Mouse (Mus musculus) thymus, postnatal 10 days (tissue): ENCODE measurements around the gene Kif19a.

ENCODE experiments used
- DNase-seq, 2 experiments: peaks; one replicate each; pipeline ENCODE4 v3.0.0; 2021; ENCODE audit warnings: low spot score in 2 of 2

The Kif19a gene

GRCm38 (mm10) chr11:114807686-114808427 is 42.7 kb downstream of the Kif19a start:
- DNase-seq, result no peak

- no peak for DNase-seq
Measured at GRCm38 (mm10) chr11:114809371-114809770, 44.2 kb downstream of the Kif19a start.

- no peak for DNase-seq
Measured at GRCm38 (mm10) chr11:114810344-114810743, 45.2 kb downstream of the Kif19a start.

GRCm38 (mm10) chr11:114812731-114813240 is 47.6 kb downstream of the Kif19a start:
- DNase-seq, result peak; percentile 51 to 92

DNA sequence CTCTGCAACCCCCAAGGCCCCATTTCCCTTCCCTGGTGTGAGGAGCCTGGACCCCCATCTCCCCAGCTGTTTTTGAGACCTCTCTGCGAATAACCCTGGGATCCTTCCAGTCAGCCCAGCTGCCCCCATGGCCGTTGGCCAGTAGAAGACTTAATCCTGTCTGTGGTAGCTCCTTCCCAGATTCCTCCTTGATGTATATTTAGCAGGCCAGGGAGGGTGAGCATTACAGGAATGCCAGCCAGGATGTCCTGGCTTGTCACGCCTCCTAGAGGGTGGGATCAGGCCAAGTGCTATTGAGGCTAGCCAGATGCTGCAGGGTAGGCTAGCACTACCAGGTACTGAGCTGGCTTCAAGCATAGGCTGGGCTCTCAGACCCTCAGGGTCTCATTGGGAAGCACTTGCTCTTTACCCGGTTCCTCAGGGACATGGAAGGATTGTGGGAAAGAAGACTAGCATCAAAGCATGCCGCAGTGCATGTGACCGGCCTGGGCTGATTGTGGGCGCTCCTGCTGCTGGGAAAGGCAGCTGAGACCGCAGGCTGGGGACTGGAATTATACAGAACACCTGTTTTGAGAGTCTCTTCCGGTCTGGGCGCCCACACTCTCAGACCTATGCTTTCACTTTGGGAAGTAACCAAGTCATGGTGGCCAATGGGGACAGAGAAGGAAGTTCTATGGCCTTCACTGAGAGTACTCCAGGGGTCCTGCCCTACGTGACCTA is 49.8 kb downstream of the Kif19a start:
- no peak for DNase-seq

- DNase-seq, result no peak
Measured at GRCm38 (mm10) chr11:114816934-114817333, 51.7 kb downstream of the Kif19a start.

GRCm38 (mm10) chr11:114818185-114818584 is 53.0 kb downstream of the Kif19a start:
- DNase-seq, result no peak

DNA sequence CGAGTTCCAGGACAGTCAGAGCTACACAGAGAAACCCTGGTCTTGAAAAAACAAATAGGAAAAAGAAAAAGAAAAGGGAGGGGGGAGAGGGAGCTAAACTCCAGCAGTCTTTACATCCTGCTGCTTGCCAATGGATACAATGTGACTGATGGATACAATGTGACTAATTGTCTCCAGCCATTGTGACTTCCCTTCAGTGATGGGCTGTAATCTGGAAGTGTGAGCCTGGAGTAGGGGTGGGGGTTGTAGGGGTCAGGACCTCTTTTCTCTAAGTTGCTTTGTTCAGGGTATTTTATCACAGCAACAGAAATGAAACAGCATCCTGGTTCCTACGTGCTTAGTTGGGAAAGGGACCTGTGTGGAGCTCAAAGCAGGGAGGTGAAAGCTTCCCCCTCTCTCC is 53.9 kb downstream of the Kif19a start:
- no peak for DNase-seq

DNA sequence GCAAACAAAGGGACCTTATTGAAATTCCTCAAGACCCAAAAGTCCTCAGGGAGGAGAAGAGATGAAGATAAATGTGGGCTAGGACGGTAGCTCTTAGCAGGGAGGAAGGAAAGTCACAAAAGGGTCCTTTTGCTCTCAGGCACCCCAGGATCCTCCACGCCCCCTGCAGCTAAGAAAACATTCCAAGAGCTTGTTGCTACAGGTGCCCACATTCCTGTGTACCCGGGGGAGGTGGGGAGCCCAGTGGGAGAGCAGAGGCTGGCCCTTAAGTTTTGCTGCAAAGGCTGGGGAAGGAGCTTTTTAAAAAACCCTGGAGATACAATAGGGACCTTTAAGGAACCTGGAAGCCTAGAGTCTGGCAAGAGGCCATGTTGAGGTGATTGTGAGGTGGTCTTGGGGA is 55.3 kb downstream of the Kif19a start:
- no peak for DNase-seq

DNA sequence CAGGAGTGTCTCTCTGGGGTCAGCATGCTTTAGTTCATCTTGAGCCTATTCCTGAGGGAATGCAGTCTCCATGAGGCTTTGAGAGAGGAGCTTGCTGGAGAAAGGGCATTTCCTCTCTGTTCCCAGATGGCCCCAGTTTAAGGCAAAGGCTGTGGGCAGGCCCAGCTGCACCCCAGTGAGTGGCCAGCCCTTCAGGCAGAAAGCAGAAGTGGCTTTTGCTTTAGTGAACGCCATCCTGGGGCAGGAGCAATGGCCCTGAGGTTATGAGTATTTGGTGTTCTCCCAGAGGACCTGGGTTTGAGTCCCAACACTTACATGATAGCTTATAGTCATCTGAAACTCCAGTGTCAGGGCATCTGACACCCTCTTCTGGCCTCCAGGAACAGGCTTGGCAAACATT is 56.1 kb downstream of the Kif19a start:
- no peak for DNase-seq

DNA sequence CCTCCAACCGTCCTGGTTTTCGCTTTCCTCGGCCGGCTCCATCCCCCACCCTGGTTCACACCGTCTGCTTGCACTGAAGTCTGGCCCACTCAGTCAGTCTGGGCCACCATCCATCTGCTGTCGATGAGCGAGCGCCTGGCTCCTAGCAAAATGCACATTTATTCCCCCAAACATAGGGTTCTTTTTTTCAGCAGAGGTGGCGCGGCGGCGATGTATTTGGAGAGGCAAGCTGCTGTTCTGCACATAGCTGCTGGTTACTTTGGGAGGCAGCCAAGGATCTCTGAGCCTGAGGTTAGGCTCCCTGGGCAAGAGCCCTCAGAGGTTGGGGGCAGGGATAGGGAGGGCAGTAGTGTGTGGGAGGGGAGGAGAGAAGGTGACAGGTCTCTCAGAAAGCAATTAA is 57.5 kb downstream of the Kif19a start:
- DNase-seq, result no peak

GRCm38 (mm10) chr11:114823199-114823725 is 58.1 kb downstream of the Kif19a start:
- no peak for DNase-seq

DNA sequence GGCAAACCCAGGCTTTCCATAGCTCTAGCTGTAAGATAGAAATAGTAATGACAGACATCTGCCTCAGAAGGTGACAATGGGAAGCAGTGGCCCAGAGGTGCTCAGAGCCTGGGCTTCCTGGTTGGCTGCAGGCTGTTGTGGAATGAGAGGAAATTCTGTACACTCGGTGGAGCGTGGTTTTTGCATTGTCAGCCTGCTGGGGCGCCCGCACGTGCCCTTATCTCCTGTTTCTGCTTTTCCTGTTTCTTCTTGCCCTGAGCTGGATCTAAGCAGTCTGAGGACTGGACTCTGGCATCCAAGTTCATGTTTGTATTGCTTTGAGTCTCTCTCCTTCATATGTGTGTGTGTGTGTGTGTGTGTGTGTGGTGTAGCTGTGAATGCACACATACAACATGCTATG is 61.5 kb downstream of the Kif19a start:
- no peak for DNase-seq

- DNase-seq, result no peak
Measured at GRCm38 (mm10) chr11:114829499-114830432, 64.6 kb downstream of the Kif19a start.

GRCm38 (mm10) chr11:114830433-114830773 is 65.2 kb downstream of the Kif19a start:
- no peak for DNase-seq

GRCm38 (mm10) chr11:114833166-114833565 is 68.0 kb downstream of the Kif19a start:
- DNase-seq, result no peak
